Mouse (Mus musculus) induced T-regulatory cell, adult 2 months (primary cell): ENCODE data around the gene Il17rb.

Experiments used
- DNase-seq: peaks from one replicate; pipeline ENCODE4 v3.0.0-alpha.2; 2012; ENCODE audit warnings: low read depth

Gene Il17rb

DNA sequence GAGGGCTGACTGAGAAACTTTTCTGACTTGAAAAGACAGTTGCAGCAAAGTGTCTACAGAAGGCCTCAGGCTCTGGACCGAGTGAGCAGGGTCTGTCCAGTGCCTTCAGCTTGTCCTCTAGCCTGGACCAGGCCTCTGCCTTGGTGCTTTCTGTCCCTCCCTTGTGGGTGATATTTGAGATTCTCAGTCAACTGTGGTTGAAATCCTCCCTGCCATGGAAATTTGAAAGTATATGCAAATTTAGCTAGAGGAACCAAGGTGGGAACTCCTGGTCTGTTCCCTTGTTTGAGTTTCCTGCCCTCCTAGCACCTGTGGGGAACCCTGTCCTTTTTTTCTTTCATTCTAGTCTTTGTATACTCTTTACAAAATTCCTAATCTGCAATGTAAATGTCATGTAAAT lies 6.3 kb upstream of the Il17rb start:
- DNase-seq: no peak

DNA sequence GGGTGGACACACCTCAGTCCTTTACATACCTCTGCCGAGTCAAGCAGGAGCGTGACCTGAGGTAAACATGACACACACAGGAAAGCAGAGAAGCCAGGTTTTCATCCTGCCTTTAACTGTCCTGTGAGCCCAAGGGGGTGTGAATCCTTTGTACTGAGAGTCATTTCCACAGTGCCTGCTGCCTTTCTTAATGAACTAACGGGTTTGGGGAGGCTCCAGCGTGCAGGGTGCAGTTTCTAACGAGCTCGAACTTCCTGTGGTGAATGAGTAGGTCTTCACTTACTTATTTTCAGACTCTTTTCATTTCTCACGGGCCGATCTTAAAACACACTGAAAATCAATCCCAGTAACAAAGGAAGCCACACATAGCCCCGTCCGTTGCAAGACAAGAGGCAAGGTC lies 5.8 kb upstream of the Il17rb start:
- peak; percentile 63 for DNase-seq

DNA sequence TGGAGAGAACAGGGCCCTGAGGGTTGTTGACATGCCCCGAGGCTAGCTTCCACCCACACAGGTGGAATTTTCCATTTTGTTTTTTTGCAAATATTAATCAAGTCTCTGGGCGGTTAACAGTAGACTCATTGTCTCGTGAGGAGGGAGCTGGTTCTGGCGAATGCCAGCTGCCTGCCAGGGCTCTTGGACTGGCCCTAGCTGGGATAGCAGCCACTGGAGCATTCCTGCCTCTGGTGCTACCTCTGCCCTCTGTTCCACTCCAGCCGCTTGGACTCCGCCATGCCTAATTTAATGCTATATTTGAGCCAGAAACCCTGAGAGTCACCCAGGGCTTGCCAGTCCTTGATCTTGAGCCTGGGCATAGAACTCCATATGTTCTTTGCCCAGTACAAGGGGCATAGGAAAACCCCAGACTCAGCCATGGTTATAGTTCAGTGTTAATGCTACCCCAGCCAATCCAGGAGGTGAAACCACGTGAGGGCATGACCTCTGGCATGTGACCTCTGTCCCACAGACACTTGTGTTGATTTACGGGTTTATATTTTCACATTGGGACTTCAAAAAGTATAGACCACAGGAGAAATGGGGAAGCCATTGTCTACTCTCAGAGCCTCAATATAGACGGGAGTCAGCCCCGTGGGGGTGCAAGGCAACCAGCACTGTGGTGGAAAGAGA lies 3.3 kb upstream of the Il17rb start:
- no peak for DNase-seq

DNA sequence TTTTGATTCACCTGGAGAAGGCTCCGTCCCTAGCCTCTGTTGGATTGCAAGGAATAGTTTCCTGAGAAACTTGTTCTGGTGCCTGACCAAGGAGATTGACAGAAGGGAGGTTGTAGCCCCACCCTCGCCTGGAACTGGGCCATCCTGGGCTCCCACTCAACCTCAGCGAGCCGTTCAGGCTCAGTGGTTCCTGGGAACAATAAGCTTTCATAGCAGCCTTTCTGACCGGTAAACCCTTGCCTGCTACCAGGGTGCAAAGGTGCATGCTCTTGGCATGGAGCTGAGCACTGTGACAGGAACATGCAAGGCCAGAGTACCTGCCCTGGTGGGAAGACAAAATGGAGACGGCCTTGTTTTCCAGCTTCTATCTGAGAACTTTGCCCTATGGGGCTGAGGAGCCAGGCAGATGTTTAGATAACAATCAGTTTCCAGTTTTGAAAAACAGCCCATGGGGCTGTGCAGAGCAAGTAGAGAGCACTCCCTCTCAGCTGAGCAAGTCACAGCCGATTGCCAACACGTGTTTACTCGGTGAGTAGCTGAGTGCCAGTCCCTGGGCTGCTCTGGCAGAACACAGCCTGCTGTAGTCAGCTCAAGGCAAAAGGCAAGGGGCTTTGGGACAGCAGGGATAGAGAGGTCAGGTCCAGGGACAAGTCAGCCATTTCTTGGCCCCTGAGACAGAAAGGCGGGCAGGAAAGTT lies 1.3 kb upstream of the Il17rb start:
- DNase-seq: peak; percentile 35

DNA sequence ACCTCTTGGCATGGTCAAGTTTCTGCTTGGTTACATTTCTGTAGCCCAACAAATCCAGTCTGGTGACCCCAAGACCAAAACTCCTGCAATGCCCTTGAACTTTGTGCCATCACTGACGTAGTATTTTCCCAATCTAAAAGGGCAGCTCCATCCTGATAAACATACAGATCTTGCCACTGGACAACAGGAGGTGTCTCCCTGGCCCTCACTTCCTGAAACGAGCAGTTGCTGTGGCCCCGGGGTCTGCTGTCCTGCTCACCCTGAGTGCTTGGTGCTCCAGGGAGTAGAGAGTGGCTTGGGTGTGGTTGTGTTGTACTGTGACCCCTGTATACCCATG lies 9.3 kb downstream of the Il17rb start:
- no peak for DNase-seq

DNA sequence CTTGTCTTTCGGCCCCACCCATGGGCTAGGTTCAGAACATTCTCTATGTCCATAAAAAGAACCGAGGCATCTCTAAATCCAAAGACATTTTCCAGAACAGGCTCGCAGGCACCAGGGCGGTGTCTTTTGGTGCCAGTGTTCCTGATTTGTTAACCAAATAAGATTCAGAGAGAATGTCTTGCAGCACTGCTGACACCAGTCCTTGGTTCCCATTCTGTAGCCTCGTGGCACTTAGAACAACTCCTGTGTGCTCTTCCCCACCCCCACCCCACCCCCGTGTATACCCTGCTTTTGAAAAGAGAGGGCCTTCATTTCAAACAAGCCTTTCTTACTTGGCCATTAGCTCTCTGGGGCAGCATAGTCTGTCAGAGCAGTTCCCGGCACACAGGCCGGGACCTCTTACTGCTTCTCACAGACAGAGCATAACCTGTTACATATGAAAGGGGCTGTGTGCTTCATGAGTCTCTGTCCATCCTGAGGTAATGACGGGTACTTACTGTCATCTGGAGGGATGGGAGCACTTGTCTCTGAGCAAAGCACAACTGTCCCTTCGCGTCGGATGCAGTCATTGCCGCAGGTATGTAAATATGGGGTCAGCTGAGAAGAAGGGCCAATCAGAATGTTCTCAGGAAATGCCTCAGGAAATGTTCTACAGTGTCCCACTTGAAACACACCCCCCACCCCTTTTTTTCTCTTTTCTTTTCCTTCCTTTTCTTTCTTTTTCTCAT lies 9.8 kb downstream of the Il17rb start:
- no peak for DNase-seq

DNA sequence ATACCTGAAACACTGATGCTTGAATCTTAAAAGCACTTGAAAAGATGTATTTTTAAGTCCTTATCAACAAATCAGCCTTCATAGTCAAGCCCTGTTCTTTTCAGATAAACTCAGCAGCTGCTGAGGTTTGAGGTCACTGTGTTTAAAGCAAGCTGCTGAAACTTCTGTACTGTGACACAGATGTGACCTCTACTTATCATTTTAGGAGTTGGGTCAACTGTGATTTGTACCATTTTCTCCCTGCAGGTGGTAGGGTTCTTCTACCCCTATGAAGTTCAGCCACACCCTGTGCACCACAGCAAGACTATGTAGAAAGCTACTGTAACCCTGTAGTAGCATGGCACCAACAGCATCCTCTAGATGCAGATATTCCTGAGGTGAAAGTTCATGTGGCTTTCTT lies 11.4 kb downstream of the Il17rb start:
- no peak for DNase-seq

DNA sequence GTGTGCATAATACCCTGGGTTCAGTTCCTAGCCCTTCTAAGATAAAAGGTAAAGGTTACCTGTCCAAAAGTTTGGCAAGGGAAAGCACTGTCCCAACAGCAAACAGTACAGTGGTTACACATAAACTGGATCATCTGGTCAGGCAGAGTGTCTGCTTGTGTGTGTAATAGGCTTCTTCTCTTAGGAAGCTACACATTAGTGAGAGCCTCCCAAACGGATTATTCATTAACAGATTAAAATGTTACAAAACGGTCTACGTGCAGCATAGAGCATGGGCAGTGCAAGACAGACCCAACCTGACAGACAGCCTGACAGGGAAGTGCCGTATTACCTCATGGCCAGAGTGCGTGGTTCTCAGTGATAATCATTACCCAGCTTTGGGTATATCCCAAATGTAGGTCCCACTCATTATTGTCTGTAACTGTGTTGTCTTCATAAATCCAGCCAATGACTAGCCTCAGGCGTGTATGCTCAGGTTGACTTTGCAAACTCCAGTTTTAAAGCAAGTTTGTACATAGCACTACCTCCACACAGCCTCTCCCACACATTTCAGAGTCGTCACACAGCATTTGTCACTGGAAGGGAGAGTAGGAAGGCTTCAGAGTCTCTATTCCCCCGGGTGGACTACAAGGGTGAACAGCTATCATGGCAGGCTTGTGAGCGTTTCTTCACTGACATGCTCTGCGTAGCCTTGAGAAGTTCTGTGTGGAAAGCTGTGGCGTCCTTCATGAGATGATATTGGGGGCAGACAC lies 12.5 kb downstream of the Il17rb start:
- no peak for DNase-seq

DNA sequence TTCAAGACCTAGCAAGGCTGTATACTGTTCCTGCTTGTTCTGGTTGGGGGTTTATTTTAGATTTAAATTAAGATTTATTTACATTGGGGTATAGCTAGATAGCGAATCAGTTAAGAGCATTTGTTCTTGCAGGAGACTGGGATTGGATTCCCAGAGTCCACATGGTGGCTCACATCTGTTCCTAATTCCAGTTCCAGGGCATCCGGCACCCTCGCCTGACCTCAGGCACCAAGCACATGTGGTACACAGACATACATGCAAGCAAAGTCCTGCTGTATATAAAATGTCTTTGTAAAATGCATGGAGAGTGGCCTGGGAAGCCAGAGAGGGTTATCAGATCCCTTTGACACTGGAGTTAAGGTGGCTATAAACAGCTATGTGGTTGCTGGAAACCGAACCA lies 13.7 kb downstream of the Il17rb start:
- no peak for DNase-seq

DNA sequence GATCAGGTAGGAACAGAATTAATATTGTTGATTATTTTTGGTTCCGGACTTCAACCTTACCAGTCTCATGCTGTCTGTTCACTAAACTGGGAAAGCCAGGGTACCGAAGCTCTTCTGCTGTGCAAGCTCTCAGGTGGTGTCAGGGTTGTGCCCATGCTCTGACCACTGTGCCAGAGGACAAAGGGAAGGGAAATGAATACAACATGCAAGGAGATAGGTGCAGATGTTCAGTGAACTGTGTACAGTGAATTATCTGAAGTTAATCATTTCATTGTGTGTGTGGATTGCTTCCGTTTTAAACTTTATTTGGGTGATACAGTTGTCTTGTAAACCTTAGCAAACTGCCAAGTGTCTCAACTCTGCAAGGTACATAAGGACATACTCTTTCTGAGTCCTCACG lies 20.4 kb downstream of the Il17rb start:
- no peak for DNase-seq

DNA sequence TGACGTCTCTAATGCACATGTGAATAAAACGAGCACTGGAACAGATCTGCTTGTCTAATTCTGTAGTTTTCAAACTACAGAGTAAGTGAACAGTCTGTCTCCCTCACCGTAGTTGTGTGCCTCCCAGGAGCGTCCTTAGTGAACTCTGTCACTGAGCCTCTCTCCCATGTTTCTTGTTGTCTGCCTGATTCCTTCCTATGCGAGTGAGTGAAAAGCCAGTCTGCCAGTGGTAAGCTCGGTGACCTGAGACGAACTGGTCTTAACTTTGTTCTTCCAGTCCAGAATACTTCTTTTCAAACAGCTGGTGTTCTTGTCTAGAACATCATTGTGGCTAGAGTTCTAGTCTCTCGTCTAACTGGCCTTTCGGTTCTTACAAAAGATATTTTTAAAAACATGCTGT lies 21.0 kb downstream of the Il17rb start:
- DNase-seq: no peak

DNA sequence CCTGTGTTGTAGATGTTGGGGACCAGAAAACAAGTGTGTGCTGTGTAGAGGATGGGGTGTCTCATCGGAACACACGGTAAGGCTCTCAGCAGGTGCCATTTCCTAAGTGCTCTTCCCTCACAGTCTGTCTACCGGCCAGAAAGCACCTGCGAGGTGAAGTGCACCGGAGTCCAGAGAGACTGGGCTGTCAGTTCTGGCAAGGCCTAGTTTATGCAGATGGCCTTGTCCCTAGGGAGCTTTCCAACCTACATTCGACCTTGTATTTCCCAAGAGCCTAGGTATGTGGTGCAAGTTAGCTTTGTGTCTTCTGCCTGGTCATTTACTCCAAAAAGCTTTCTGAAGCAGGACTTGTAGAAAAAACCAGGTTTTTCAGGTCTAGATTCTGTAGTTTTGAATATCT lies 21.4 kb downstream of the Il17rb start:
- DNase-seq: no peak

DNA sequence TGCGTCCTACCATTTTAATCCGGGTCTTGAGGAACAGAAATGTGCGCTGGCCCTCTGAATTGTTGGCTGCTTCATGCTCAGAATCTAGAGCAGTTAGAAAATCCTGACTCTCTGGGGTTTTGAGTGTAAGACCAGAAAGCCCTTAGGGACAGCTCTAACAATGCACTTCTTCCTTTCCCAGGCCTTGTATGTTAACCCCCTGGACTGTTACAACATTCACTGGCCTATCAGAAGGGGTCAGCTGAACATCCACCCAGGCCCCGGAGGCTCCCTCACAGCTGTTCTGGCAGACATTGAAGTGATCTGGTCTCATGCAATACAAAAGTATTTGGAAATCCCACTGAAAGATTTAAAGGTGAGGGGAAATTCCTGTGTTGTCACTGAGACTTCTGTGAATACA lies 22.6 kb downstream of the Il17rb start:
- DNase-seq: no peak

DNA sequence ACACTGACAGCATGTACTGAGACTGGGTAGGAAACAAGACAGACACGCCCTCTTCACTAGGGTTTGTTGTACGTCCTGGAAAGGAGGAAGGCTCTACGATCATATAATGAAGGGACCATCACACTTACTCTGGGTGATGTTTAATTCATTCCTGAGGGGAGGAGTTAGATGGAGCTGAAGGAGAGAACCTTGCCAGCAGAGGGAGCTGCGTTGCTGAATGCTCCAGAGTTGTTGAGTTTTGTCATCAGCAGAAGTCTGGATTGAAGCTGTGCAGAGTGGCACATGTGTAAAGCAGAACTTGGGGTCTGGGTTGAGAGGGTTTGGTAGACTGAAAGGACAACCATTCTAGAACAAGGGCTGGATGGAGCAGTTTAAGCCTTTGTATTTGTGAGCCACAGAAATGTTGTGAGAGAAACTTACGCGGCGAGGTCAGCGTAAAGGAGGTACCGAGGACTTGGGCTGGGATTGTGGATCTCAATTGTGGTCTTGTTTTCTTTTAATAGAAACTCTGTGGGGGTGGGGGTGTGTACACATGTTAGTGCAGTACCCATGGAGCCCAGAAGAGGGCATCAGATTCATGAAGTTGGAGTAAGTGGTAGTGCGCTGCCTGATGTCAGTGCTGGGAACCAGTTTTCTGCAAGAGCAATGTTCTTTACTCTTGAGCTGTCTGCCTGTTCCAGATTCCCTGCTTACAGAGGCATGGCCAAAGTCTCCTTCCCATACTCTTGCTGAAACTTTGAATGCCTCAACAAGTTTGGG lies 28.1 kb downstream of the Il17rb start:
- peak; percentile 75 for DNase-seq

DNA sequence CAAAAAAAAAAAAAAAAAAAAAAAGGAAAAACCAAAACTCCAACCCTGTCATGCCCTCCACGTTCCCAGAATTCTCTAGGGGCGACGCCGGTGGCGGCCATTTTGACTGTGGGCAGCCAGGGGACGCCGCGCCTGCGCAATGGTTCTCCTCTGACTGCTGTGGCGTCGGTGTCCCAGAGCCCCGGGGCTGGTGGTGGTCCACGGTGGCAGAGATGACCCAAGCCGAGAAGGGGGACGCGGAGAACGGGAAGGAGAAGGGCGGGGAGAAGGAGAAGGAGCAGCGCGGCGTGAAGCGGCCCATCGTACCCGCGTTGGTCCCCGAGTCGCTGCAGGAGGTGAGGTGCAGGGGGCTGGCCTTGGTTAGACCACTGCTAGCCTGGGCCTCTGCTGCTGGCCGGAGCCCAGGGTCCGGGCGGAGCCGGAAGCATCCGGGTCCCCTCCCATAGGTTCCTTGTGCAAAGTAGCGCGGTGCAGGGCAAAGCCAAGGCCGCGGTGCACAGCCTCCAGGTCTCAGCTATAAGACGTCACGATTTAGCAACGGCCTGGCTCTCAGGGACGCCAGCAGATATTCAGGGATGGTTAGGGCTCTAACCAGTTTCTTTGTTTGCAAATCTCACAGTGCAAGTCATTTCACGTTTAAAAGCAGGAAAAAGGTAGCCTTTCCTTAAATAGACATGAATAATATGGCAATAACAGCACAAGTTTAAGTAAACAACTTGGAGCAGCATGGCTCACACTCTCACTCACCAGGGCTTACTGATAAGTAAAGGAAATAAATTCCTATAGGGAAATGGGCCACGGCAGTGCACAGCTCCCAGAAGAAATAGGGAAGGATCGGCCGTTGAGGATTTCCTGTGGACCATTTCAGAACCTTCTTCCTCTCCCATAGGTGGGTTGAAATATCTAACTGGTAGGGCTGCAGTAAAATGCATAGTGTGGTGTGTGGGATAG lies 30.2 kb downstream of the Il17rb start, which contains the start of gene Actr8:
TSS of gene Actr8 (plus strand) at position 84 of the 951 bp plus-strand sequence.
- peak; percentile 89 for DNase-seq

DNA sequence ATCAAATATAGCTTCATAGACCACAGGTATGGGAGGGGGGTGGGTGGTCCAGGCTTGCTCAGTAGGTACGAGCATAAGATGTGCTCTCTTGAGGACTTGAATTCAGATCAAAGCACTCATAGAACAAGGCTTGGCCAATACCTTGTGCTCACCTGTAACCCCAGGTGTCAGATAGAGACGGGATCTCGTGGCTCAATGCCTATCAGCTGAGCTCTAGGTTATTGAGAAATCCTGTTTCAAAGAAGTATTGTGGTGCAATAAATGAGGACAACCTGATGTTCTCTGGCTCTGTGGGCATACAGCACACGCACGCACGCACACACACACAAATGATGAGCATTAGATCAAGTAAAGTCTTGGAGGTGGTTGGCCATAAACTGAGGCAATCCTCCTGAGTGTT lies 31.8 kb downstream of the Il17rb start:
- no peak for DNase-seq

DNA sequence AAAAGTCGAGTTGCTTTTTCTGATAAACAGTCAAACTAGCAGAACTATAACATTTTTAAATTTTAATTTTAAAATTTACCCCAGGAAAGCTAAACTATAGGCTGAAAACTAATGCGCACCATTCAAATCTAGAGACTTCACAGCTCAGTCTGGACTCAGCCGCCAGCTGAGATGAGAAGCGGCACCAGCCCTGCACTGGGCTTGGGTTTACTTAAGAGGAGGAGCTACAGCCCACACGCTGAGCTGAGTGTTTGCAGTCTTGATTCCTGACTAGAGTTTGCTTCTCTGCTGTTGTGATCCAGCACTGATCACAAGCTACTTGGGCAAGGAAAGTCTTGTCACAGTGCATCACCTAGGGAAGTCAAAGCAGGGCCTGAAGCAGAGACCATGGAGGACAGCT lies 36.7 kb downstream of the Il17rb start:
- DNase-seq: peak; percentile 10

DNA sequence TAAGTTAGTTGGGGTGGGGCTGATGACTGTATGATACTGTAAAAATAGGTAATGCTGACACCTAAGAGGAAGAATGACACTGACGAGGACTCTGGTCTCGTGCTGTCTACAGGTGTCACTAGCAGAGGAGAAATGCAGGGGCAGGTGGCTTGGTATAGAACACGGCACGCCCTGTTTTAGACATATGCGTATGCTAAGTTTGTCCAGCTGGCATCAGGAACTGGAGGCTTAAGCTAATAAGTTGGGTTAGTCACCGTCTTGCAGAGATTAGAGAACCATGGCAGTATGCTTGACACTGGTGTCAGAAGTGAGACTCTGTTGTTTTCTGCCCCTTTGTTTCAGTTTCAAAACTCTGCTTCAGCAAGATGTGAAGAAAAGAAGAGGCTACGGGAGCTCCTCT lies 37.2 kb downstream of the Il17rb start:
- peak; percentile 6 for DNase-seq

DNA sequence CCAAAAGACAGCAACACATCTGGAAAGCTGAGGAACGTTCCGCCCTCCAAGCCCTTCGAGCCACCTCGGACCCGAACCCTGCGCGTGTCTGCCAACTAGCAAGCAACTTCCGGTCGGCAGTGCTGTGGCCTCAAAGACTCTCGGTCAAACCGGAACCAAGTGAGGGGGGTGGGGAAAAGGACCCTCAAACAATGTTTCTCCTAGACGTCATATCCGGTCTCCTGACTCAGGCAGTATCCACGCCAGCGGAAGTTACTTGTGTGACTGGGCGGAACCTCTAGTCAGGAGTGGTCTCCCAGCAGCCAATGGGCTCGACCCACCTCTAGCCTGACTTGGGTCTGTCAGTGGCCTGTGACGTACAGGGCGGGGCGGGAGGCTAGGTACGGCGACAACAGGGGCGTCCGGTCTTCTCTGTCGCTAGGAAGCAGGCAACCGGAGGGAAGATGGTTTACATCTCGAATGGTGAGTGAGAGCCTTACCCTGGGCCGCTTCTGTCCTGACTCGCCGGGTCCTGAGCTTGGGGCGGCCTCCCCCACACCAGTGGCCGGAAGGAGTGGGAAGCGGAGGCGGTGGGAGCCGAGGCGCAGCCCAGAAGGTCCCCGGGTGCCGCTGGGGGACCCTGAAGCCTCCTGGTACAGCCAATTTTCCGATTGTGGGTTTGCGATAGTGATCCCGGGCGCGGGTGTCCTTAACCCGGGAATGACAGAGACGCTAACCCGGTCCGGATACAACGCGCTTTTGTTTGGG lies 40.4 kb downstream of the Il17rb start, which contains the start of gene Selenok:
TSS of gene Selenok (plus strand) at position 234 of the 747 bp plus-strand sequence.
- peak; percentile 98 for DNase-seq

DNA sequence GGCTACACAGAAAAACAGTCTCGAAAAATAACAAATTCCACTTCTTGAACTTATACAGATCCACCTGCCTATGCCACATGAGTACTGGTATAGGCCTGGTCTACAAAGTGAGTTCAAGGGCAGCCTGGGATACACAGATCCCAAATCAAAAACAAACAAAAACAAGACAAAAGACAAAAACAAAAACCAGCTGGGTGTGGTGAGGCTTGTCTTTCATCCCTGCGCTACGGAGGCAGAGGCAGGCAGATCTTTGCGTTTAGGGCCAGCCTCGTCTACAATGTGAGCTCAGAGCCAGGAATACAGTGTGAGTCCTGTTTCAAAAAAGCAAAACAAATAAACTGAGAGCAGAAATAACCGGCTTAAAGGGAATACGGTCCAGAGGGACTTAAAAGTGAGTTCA lies 41.1 kb downstream of the Il17rb start:
- no peak for DNase-seq
